Mouse (Mus musculus) layer of hippocampus, adult 9-11 months (tissue): ENCODE results near the gene Nfatc2.

Experiments used
- DNase-seq: peaks from one replicate; pipeline ENCODE4 v3.0.0; 2022

The Nfatc2 gene

GRCm38 (mm10) chr2:168526547-168527429 is 74.7 kb downstream of the Nfatc2 start:
- no peak for DNase-seq

GRCm38 (mm10) chr2:168525391-168526154 is 75.9 kb downstream of the Nfatc2 start:
- no peak for DNase-seq

GRCm38 (mm10) chr2:168524905-168525381 is 76.5 kb downstream of the Nfatc2 start:
- peak; percentile 91 for DNase-seq

- DNase-seq: no peak
Observed at GRCm38 (mm10) chr2:168522247-168522646, 79.2 kb downstream of the Nfatc2 start.

- DNase-seq: no peak
Observed at GRCm38 (mm10) chr2:168520771-168521170, 80.7 kb downstream of the Nfatc2 start.

GRCm38 (mm10) chr2:168519589-168519988 is 81.9 kb downstream of the Nfatc2 start:
- DNase-seq: no peak

GRCm38 (mm10) chr2:168518256-168518659 is 83.2 kb downstream of the Nfatc2 start:
- DNase-seq: no peak

- DNase-seq: no peak
Observed at GRCm38 (mm10) chr2:168517774-168518173, 83.7 kb downstream of the Nfatc2 start.

GRCm38 (mm10) chr2:168516717-168517116 is 84.7 kb downstream of the Nfatc2 start:
- no peak for DNase-seq

GRCm38 (mm10) chr2:168515466-168515865 is 86.0 kb downstream of the Nfatc2 start:
- no peak for DNase-seq

- no peak for DNase-seq
Observed at GRCm38 (mm10) chr2:168514131-168514530, 87.3 kb downstream of the Nfatc2 start.

GRCm38 (mm10) chr2:168511529-168511928 is 89.9 kb downstream of the Nfatc2 start:
- DNase-seq: no peak

- DNase-seq: no peak
Observed at GRCm38 (mm10) chr2:168508469-168509198, 92.8 kb downstream of the Nfatc2 start.

GRCm38 (mm10) chr2:168504431-168505182 is 96.8 kb downstream of the Nfatc2 start:
- no peak for DNase-seq

- DNase-seq: peak; percentile 25
Observed at GRCm38 (mm10) chr2:168503735-168504134, 97.7 kb downstream of the Nfatc2 start.

GRCm38 (mm10) chr2:168500750-168501149 is 100.7 kb downstream of the Nfatc2 start:
- DNase-seq: no peak

- DNase-seq: no peak
Observed at GRCm38 (mm10) chr2:168500244-168500643, 101.2 kb downstream of the Nfatc2 start.

- peak; percentile 18 for DNase-seq
Observed at GRCm38 (mm10) chr2:168491791-168492190, 109.7 kb downstream of the Nfatc2 start.

- no peak for DNase-seq
Observed at GRCm38 (mm10) chr2:168489953-168490352, 111.5 kb downstream of the Nfatc2 start.

- DNase-seq: no peak
Observed at GRCm38 (mm10) chr2:168488158-168488925, 113.1 kb downstream of the Nfatc2 start.

GRCm38 (mm10) chr2:168481121-168481520 is 120.3 kb downstream of the Nfatc2 start:
- no peak for DNase-seq
